Mouse (Mus musculus): ENCODE results near the gene Fnip2.
"Not testable (repeated sequence)": the region's sequence is repeated elsewhere in the genome, so short reads cannot be mapped to it uniquely, and the experiment has no call there.

Fnip2 gene

GRCm38 (mm10) chr3:79474911-79475310 is 92.7 kb downstream of the Fnip2 start:
- DNase-seq (ENCODE audit: low spot score) = no peak

- no peak for DNase-seq (ENCODE audit: low spot score)
Observed at GRCm38 (mm10) chr3:79472362-79472761, 95.2 kb downstream of the Fnip2 start.

- DNase-seq (ENCODE audit: low spot score) = no peak
Observed at GRCm38 (mm10) chr3:79469440-79469839, 98.2 kb downstream of the Fnip2 start.

- DNase-seq (ENCODE audit: low spot score) = no peak
Observed at GRCm38 (mm10) chr3:79458651-79459275, 108.8 kb downstream of the Fnip2 start.

- DNase-seq (ENCODE audit: low spot score) = no peak
Observed at GRCm38 (mm10) chr3:79455761-79456160, 111.8 kb downstream of the Fnip2 start.

GRCm38 (mm10) chr3:79452696-79453263 is 114.8 kb downstream of the Fnip2 start:
- no peak for DNase-seq (ENCODE audit: low spot score)

- DNase-seq (ENCODE audit: low spot score) = no peak
Observed at GRCm38 (mm10) chr3:79449361-79449760, 118.2 kb downstream of the Fnip2 start.

- DNase-seq (ENCODE audit: low spot score) = no peak
Observed at GRCm38 (mm10) chr3:79448421-79448820, 119.2 kb downstream of the Fnip2 start.

GRCm38 (mm10) chr3:79446648-79447047 is 120.9 kb downstream of the Fnip2 start:
- not testable (repeated sequence) for DNase-seq (ENCODE audit: low spot score)

GRCm38 (mm10) chr3:79446124-79446523 is 121.5 kb downstream of the Fnip2 start:
- DNase-seq (ENCODE audit: low spot score) = no peak

- no peak for DNase-seq (ENCODE audit: low spot score)
Observed at GRCm38 (mm10) chr3:79445041-79445440, 122.6 kb downstream of the Fnip2 start.

- DNase-seq (ENCODE audit: low spot score) = no peak
Observed at GRCm38 (mm10) chr3:79443850-79444249, 123.7 kb downstream of the Fnip2 start.

GRCm38 (mm10) chr3:79440976-79441491 is 126.6 kb downstream of the Fnip2 start:
- DNase-seq (ENCODE audit: low spot score) = no peak

GRCm38 (mm10) chr3:79438276-79438675 is 129.3 kb downstream of the Fnip2 start:
- no peak for DNase-seq (ENCODE audit: low spot score)

GRCm38 (mm10) chr3:79436186-79436585 is 131.4 kb downstream of the Fnip2 start:
- no peak for DNase-seq (ENCODE audit: low spot score)

GRCm38 (mm10) chr3:79434985-79435384 is 132.6 kb downstream of the Fnip2 start:
- DNase-seq (ENCODE audit: low spot score) = no peak

GRCm38 (mm10) chr3:79434436-79434835 is 133.2 kb downstream of the Fnip2 start:
- no peak for DNase-seq (ENCODE audit: low spot score)

GRCm38 (mm10) chr3:79433593-79433992 is 134.0 kb downstream of the Fnip2 start:
- DNase-seq (ENCODE audit: low spot score) = no peak

- DNase-seq (ENCODE audit: low spot score) = no peak
Observed at GRCm38 (mm10) chr3:79425441-79425840, 142.2 kb downstream of the Fnip2 start.

- DNase-seq (ENCODE audit: low spot score) = no peak
Observed at GRCm38 (mm10) chr3:79418921-79419320, 148.7 kb downstream of the Fnip2 start.

GRCm38 (mm10) chr3:79416944-79417680 is 150.5 kb downstream of the Fnip2 start:
- DNase-seq (ENCODE audit: low spot score) = no peak

- DNase-seq (ENCODE audit: low spot score) = no peak
Observed at GRCm38 (mm10) chr3:79415929-79416328, 151.7 kb downstream of the Fnip2 start.

- DNase-seq (ENCODE audit: low spot score) = no peak
Observed at GRCm38 (mm10) chr3:79415081-79415480, 152.5 kb downstream of the Fnip2 start.

All from urinary bladder, postnatal 25 days (tissue).